Mouse (Mus musculus) kidney, postnatal 25 days (tissue): ENCODE measurements around the gene Ldlrad3.

ENCODE experiments used
- DNase-seq, 2 experiments: peaks; one replicate each; pipeline ENCODE4 v3.0.0; 2021; ENCODE audit warnings: mixed read lengths in 2 of 2

Ldlrad3 gene

DNA sequence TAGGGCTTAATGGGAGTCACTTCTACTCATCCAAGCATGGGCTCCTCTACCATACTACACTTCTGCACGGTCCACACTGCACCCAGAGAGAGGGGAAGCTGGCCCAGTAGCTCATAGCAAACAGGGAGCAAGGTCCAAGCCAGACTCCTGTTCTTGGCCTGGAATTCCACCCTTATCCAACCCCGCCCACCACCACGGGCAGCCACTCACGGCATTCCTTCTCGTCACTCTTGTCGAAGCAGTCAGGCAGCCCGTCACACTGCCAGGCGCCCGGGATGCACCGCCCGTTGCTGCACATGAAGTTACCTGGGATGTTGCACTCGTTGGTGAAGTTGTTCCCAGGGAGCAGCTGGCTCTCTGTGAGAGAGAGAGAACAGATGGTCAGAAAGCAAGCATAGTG, 72.9 kb downstream of the Ldlrad3 start:
- peak; percentile 84 to 93 for DNase-seq

DNA sequence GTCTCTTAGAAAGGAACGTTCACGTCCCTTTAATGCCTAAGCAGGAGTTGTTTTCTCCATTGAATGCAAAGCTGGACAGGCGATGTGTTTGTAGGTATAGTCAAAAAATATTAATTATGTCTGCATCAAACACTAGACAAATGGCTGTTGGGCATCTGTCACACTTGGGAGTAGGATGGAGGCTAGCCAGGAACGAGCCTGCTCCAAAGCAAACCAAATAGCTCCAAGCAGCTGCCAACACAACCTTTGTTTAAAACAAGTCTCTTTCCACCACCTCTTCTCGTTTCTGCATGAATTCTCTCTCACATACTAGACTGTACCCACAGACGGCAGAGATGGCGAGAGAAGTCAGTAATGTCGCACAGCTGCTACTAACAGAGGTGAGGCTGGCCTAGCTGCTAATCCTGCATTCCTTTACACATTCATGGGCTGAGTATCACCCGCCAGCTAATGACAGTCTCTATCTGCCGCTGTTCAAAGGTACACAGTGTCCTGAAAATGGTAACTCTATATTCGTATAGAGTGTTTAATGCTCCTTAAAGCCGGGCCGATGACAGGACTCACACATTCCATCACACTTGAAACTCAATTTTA, 74.2 kb downstream of the Ldlrad3 start:
- no peak for DNase-seq

DNA sequence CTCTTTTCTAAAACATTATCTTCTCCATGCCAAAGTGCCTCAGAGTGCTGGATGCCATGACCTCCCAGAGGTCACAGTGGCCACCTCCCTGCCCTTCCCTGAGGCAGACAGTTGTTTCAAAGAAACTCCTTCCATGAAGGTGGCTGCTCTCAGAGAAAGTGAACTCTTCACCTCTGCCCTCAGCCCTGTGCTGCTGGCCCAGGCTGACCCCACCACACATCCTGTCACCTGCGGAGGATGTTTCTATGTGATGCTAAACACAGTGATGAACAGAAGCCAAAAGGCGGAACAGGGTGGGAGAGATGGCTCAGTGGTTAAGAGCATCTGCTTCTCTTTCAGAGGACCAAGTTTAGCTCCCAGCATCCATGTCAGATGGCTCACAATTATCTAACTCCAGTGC, 75.9 kb downstream of the Ldlrad3 start:
- no peak for DNase-seq

DNA sequence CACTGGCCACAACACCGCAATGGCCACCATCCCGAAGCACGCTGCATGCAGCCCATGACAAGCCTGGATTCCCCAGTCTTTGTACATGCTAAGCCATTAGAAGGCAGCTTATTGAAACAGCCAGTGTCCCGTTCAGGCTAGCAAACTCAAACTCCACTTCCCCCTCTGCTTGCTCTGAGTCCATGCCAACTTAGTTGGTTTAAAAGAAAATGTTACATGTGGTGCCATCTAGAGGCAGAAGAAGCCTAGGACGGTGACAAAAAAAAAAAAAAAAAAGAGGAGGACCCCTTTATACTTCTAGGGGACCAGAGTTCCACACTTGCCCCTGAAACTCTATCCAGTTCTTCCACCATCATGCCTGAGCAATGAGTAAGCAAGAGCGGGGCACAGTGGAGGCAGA, 78.9 kb downstream of the Ldlrad3 start:
- DNase-seq, result peak in 1 of 2 experiments; percentile 41

DNA sequence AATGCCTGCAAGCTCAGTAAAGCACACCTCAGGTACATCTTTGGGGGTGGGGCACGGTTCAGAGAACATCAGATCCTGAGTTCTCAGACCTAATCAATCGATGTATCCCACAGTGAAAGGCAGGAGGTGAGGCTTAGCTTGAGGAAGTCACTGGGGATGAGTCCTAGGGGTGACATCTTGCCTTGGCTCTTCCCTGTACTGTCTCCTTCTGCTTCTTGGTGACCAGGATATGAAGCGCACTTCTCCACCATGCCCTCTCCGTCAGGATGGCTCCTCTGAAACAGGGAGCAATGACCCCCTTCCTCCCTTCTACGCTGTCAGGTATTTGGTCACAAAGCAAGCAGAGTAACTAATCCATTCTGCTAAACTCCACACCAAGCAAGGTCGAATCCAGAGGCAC, 79.5 kb downstream of the Ldlrad3 start:
- no peak for DNase-seq

DNA sequence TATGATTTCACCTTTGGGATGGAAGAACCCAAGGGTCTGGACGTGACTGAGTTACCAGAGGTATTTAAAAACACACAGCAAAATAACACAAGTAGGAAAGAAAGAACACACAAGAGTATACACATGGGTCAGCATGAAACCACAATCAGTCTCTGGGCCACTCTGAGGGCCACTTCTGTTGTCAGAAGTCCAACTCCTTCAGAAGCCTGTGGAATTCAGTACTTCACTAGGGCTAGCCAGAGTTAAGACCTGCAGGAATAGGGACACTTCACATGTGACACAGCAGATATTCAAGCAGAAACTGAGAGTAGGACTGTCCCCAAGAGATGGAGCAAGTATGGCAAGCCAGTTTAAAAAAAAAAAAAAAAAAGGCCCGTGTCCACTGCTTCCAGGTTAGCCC, 80.7 kb downstream of the Ldlrad3 start:
- no peak for DNase-seq

DNA sequence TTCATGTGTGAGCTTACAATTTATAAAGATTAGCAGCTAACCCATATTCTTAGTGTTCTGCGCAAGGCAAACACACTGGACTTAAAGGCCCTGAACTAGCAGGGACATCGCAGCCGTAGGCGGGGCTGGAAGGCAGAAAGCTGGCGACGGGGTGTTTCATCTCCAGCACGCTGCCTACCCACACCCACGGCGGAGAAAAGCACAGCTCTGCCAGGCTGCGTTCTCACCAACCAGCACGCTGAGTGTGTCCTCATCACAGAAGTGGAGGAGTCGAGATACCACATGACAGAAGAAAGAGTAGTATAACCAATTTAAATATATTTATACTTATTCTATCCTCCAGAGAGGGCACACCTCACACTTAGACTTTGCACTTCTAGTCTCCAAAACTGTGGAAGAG, 82.2 kb downstream of the Ldlrad3 start:
- DNase-seq, result no peak

DNA sequence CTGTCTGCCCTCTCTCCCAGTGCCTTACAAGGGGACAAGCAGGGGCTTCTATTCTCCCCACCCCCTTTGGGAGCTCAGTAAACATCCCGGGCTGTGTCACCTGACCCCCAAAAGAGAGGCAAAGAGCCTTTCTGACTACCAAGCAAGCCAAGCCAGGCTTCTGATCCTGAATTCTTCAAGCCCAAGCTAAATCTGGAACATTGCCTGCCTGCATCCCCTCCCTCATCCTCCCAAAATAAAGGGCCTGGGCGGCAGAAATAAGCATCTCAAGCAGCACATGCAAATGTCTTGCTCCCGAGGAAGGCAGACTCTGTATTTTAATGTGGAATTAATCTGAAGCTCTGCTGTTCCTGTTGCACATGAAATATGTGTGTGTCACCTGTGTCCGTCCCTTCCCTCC, 85.7 kb downstream of the Ldlrad3 start:
- no peak for DNase-seq

DNA sequence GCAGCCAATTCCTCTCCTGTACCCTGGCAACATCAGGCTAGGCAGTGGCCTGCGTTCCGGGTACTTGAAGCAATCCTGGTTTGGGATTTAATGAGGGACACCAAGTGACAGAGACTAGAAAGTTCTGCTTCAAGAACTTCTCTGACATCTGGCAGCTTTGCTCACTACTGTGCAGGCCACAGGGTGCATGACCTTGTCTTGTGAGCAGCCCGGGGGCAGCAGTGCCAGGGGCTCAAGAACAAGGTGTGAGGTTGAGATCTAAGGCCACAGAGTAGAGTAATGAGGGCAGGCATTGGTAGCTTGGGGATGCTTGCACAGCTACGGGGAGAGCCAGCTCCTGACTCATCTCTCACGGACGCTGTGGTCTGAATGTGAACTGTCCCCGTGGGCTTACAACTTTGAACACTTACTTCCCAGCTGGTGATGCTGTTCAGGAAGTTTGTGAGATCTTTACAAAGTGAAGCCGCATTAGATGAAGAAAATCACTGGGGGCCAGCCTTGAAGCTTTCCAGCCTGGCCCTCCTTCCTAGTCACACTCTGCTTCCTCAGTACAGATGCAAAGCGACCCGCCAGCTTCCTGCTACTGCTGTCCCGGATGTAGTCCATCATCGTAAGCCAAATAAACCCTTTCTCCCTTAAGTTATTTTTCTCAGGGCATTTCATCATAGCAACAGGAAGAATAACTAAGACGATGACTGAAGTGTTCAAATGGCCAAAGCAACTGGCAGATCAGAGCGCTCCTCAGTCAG, 86.3 kb downstream of the Ldlrad3 start:
- DNase-seq, result no peak

DNA sequence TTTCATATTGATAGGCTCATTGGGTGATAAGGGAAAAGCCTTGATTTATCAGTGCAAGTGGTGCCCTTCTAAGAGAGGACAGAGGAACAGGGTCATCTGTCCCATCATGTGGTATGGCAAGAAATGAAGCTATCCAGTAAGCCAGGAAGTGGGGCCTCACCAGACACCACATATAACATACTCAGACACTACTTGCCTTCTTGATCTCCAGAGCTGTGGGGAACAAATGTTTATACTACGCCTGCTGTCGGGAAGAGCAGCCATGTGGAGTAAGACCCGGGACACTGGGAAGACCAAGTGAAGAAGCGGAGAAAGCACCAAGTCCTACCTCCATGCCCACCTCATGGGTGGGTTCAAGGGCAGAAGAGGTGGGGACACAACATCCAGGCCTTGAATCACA, 86.9 kb downstream of the Ldlrad3 start:
- DNase-seq, result no peak

DNA sequence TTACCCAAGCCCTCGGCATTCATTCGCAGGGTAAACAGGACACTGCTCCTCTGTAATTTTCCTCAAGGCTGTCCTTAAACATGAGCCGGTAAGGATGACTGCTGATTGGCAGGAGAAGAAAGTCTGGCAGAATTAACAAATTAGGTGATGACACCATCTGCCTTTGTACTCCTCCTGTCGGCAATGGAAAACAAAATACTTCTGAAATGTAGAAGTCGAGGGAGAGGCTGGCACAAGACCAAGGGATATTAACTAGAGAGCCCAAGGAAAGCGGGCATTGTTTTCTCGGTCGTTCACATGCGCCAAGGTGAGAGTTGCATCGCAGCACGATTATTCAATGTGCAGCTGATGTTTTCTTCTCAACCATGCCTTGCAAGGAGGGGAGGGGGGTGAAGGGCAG, 91.4 kb downstream of the Ldlrad3 start:
- peak in 1 of 2 experiments; percentile 39 for DNase-seq

DNA sequence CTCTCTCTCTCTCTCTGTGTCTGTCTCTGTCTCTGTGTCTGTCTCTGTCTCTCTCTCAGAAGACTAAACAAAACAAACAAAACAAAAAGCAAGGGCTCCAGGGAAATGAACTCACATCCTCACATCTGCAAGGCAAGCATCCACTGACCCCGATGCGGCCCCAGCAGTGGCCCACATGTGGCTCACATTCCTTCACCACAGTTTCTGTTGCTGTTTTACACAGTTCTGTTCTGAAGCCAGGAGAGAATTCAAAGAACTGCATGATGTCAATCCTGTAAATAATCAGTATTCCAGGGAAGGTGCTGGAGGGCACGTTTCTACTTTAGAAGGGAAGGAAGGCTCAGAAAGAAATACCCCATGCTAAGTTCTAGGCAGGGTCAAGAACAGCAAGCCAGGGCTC, 91.9 kb downstream of the Ldlrad3 start:
- no peak for DNase-seq

DNA sequence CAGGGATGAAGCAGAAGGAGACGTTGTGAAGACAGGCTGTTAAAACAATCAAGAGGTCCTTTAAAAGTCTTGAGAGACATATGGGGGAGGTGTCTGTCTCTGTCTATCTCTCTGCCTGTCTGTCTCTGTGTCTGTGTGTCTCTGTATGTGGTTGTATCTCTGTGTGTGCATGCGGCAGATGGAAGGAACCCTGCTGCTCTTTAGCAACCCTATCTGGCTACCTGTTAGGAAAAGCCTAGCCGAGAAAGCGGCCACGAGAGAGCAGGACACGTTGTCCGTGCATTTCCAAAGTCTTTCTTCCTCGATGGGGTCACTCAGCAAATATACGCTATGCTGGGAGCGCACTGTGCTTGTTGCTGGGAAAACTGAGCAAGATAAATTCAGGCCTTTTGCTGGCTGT, 93.6 kb downstream of the Ldlrad3 start:
- DNase-seq, result no peak

DNA sequence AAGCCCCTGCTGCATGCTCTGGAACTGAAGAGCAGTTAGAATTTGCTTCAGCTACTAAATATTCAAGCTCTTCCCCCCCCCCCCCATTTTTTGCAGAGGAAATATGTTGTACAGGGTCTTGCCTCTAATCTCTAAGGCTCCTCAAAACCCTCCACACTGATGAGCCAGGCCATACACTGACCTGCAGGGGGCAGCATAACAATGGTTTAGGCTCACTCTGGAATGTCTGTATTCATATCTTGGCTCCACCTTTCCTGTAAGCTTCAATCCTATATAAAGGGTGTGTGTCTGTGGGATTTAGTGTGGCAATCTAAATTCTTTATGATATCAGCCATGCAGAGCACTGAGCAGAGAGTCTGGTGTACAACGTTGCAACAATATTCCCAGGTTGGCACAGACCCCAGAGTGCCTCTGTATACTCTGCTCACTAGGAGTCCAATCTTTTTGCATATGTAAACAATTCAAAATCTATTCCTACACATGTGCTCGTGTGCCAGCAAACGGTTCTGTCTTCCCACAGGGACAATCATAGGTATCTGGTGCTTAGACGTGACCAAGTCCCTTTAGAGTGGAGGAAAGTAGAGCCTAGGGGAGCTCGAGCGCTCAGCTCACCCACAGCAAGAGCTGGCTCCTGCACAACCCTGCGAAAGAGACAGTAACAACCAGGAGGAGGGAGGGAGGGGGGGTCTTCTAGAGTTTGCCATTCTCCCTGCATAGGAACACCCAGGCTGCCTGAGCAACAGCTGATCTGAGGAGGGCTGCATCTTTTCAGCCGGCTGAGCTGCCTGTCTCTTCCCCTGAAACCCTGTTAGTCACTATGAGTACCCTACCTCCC, 94.5 kb downstream of the Ldlrad3 start:
- peak; percentile 64 to 85 for DNase-seq

DNA sequence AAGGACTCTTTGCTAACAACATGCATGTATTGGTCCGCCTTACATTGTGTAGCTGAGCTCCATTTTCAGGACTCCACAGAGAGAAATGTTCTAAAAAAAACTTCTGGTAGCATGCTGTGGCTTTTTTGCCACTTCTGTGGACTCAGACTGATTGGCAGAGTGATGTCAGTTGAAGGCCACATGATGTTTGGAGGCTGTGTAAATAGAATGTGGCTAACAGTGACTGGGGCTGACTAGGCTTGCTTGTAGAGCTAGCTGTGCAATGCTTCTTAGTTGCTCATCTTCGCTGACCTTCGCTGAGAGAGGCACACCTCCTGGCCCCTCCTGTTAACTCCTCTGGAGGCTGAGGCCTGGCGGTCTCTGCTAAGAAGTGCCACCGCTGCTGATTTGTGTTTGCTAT, 98.4 kb downstream of the Ldlrad3 start:
- DNase-seq, result no peak

DNA sequence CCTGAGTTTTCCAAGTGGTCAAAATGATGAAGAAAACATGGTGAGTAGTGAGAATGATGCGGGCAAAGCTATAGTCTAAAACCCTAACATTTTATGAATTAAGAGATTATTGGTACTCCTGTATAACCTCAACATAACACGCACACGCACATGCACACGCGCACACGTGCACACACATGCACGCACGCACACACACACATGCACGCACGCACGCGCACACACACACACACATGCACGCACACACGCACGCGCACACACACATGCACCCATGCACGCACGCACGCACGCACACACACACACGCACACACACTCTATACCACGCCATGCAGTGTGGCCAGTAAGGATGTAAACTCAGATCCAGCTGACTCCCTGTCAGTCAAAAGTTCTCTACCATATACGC, 99.6 kb downstream of the Ldlrad3 start:
- no peak for DNase-seq

DNA sequence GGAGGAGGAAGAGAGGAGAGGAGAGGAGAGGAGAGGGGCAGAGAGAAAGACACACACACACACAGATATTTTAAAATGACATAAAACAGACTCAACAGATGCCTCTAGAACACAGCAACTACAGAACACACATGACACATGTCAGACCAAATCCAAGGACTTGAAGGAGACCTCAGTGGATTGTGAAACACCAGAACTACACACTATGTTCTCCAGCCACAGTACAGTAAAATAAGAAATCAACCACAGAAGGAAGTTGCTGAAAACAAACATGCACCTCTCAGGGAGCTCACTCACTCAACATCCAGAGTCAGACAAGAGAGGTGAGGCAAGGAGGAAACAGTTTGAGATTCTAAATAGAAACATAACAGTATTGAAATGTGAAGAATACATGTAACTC, 103.4 kb downstream of the Ldlrad3 start:
- DNase-seq, result no peak

DNA sequence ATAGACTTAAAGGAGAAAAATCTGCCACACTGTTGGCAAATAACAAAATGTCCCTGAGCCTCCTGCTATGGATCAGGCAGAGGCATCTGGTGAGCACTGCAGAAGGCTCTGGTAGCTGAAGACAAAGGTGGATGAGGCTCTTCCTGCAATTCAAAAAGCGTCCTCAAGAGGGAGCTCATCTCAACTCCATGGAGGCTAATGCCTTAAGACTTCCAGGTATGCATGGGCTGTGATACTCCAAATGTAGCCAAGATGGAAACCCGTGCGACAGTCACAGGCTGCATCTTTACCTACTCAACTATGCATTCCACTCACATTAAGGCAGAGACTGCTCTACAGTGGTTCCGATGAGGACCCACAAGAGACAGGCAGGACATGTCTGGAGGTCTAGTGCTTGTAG, 108.6 kb downstream of the Ldlrad3 start:
- peak; percentile 62 to 82 for DNase-seq

DNA sequence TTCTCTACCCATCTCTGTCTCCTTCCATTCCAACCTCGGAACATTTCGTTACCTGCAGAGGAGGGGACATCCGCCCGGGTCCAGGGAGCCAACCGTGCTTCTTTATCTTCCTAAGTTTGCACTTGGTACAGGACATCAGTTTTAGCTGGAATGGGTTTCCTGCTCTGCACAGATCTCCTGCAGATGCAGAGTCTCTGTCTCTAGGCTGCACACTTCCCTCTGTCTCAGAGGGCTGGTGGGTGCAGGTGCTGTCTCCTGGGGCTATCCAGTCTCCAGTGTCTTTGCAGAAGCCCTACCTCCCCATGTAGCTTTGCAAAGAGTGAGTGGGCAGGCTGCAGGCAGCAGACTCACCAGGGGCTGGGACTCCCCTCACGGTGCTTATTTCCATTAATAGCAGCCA, 109.9 kb downstream of the Ldlrad3 start:
- DNase-seq, result peak in 1 of 2 experiments; percentile 19

DNA sequence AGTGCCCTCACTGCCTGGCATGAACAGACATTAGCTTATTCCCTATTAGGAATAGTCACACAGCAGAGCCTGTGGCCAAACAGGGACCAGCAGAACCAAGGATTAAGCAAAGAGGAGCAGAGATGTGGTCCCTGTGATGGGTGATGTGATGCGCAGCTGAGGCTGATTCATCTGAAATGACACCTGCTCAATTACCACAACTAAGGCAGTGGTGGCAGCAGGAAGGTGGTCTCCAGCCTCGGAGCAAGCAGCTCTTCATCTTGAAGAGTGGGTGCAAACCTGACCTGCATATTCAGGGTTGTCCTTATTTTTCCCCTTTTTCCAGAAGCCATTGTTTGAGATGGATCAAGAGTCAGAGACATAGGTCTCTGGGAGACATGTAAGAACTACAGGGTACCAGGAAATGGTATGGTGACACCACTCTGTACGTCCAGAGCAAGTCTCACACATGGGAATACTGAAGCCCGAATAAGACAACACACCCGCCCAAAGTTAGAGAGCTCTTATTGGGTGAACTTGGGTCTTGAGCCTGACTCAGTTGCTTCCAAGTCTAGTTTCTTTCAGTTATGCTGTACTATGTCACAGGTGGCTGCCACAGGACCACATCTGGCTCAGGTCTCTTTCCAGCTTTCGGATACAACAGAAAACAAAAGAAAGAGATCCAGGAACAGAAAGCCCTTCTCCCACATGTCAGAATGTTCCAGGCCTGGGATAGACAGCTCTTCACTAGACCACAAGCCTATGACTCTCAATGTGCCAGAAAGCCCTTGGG, 112.7 kb downstream of the Ldlrad3 start:
- DNase-seq, result no peak

DNA sequence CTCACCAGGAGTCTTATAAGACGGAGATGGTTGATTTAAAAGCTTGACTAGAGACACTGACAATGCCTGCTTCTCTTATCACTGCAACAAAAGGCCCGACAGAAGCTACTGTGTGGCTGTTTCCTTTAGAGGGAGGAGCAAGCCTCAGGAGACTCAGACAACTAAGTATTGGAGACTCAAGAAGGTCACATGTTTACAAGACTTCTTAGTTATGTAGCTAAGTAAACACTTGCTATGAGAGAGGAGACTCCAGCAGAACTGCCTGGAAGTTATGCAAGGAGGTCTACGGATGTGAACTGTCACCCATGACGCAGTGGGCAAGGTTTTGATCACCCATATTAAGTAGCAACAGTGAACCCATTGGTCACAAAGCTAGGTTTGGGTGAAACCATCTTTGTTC, 113.3 kb downstream of the Ldlrad3 start:
- DNase-seq, result no peak

DNA sequence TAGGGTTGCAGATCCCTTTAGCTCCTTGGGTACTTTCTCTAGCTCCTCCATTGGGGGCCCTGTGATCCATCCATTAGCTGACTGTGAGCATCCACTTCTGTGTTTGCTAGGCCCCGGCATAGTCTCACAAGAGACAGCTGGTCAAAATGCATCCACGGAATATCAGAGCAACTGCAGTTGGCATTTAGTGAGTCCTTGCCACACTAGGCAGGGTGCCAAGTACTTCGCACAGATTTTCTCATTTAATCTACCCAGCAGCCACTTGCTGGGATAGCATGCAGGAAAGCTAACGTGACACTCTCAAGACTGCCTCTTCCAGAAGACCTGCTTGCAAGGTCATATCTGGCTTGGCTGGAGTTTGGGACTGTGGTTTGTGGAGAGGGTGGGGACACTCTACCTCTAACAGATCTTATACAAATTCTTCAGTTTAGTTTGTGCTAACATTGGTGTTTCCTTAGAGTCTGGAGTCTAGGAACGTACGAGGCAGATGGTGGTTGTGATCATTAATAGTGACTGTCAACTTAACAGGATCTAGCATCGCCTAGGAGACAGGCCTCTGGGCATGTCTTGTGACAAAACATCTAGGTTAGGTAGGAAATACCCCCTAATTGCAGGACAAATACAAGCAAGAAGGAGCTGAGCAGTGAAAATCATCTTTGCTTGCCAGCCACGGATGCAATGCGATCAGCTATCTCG, 115.0 kb downstream of the Ldlrad3 start:
- DNase-seq, result peak in 1 of 2 experiments; percentile 17
